Mouse (Mus musculus) ES-E14 (cell line): ENCODE measurements around the gene Slc35e1.

ENCODE experiments used
- CHD2 ChIP-seq: IDR thresholded peaks from 2 replicates; pipeline ENCODE4 v1.6.1; 2014; ENCODE audit warnings: mild to moderate bottlenecking, low read depth, low read length, inconsistent platforms
- HCFC1 ChIP-seq: IDR thresholded peaks from 2 replicates; pipeline ENCODE4 v1.6.1; 2012; ENCODE audit warnings: low read length, inconsistent platforms, borderline replicate concordance; ENCODE audit not compliant: insufficient read depth
- ZNF384 ChIP-seq: IDR thresholded peaks from 2 replicates; pipeline ENCODE4 v1.6.1; 2012; ENCODE audit warnings: low read depth, low read length, inconsistent platforms

DNA sequence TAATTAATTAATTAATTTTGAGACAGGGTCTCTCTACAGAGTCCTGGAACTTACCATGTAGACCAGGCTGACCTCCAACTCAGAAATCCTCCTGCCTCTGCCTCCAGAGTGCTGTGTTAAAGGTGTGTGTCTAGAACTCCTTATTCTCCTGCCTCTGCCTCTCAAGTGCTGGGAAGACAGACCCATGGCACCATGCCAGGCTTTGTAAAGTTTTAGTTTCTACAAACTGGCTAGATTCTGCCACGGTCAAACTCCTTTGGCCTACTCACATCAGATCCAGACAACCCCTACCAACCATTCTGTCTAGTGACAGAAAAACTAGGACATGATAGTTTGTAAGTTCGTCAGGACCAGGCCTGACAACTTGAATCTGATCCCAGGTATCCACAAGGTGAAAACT, 1.4 kb downstream of the Slc35e1 start:
- no peak for TF ChIP-seq HCFC1
- no peak for TF ChIP-seq ZNF384
- TF ChIP-seq CHD2 = no peak
